Comparison of ENCODE assay signal across 23 mouse cellular contexts in the genomic region with DNA sequence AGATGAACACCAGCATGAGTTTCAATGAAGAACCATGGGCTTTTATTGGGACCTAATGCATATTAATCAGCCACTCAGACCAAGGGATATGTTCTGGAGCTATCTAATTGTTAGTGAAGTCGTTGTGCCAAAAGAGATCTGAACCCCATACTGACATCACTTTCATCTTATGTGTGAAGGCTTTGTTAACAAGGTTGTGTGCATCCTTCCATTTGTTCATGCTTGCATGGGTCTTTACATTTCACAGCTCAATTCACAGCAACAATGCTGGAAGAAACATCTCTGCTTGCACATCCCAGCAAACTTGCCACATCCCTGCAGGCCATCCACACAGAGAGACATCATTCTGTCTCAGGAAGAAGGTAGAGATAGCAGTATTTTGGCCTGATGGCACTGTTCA. TPM values are rescaled to one million over a fixed set of nuclear protein-coding genes. Genes with fewer than 3 reads are reported as not detected.
"Had no signal": no experiment of that assay in that cellular context is flagged by ENCODE, and none has a peak within 500 bp of the region (broad histone marks: within the 10 kb centered on the region; RNA-seq: fewer than 3 reads in every experiment).

No protein-coding gene starts in this region.

- H3K36me3 ChIP-seq: neural tube, embryonic 13.5 days; neural tube, embryonic 15.5 days had no signal

- H3K4me2 ChIP-seq: lung, embryonic 14.5 days; midbrain, embryonic 11.5 days; neural tube, embryonic 13.5 days; neural tube, embryonic 15.5 days had no signal

- H3K9me3 ChIP-seq: neural tube, embryonic 13.5 days; neural tube, embryonic 15.5 days had no signal

- ATAC-seq: midbrain, embryonic 16.5 days had no signal

- DNase-seq: lung, adult 18-20 months; lung, embryonic 14.5 days; lung, postnatal 10 days; lung, postnatal 4 days; midbrain, embryonic 14.5 days; right cerebral cortex, adult 18-20 months; right cerebral cortex, postnatal 25 days; right cerebral cortex, postnatal 4 days; spleen, adult 18-20 months; thymus, adult 18-20 months; thymus, postnatal 14 days; thymus, postnatal 36 days had no signal

- H3K4me3 ChIP-seq: myocyte; neural tube, embryonic 13.5 days; neural tube, embryonic 15.5 days had no signal

- H3K9ac ChIP-seq: lung, embryonic 14.5 days; neural tube, embryonic 13.5 days; neural tube, embryonic 15.5 days had no signal

- H3K27me3 ChIP-seq: neural tube, embryonic 13.5 days; neural tube, embryonic 15.5 days had no signal

- H3K4me1 ChIP-seq: neural tube, embryonic 13.5 days; neural tube, embryonic 15.5 days had no signal

- H3K27ac ChIP-seq: neural tube, embryonic 13.5 days; neural tube, embryonic 15.5 days had no signal

RNA-seq across cellular contexts. Expression of a gene that starts 1.6 kb away (rescaled TPM):
- polyA plus RNA-seq: liver, embryonic 16.5 days; lung, embryonic 14.5 days; lung, embryonic 16.5 days; midbrain, embryonic 11.5 days; midbrain, embryonic 14.5 days; midbrain, embryonic 16.5 days; myocyte; neural tube, embryonic 11.5 days; neural tube, embryonic 13.5 days; neural tube, embryonic 15.5 days; small intestine, adult 2 months; stomach, embryonic 14.5 days had no signal

RNA-seq across cellular contexts. Expression of a gene that starts 15.8 kb away (rescaled TPM):
- polyA plus RNA-seq: liver, embryonic 16.5 days; lung, embryonic 14.5 days; lung, embryonic 16.5 days; midbrain, embryonic 11.5 days; midbrain, embryonic 14.5 days; midbrain, embryonic 16.5 days; myocyte; neural tube, embryonic 11.5 days; neural tube, embryonic 13.5 days; neural tube, embryonic 15.5 days; small intestine, adult 2 months; stomach, embryonic 14.5 days; stomach, embryonic 16.5 days had no signal

RNA-seq across cellular contexts. Expression of a gene that starts 59.9 kb away (rescaled TPM):
- polyA plus RNA-seq: liver, embryonic 16.5 days; lung, embryonic 14.5 days; lung, embryonic 16.5 days; midbrain, embryonic 11.5 days; midbrain, embryonic 14.5 days; midbrain, embryonic 16.5 days; myocyte; neural tube, embryonic 11.5 days; neural tube, embryonic 13.5 days; neural tube, embryonic 15.5 days; small intestine, adult 2 months; stomach, embryonic 14.5 days had no signal
